Mouse (Mus musculus): Measurements from ENCODE around the gene Ly6g6f. TPM values are rescaled to one million over a fixed set of nuclear protein-coding genes. Genes with fewer than 3 reads are reported as not detected.
"Not testable (repeated sequence)": the region's sequence is repeated elsewhere in the genome, so short reads cannot be mapped to it uniquely, and the experiment has no call there.

Gene Ly6g6f
- polyA plus RNA-seq, 1 experiment from 2014 or later: 0.18 TPM

GRCm38 (mm10) chr17:35034896-35035295, 50.5 kb downstream of the Ly6g6f start:
- Histone ChIP-seq H3K9me3 (no peaks in the 10 kb centered on the region), H3K9ac (no peak overlapping the region), H3K4me3 (no peak overlapping the region), H3K4me1 (peaks cover 1% of the 10 kb centered on the region), H3K27me3 (no peaks in the 10 kb centered on the region), H3K36me3 (no peaks in the 10 kb centered on the region), H3K4me2 (no peak overlapping the region), H3K27ac (no peak overlapping the region)
- 65% methylated on average over 6 of the region's 6 CpGs for WGBS
- ATAC-seq (ENCODE audit: insufficient number of reproducible peaks, insufficient read depth, low FRiP score, low TSS enrichment, low read depth): no peak

- WGBS: 65% methylated on average over 1 of the region's 1 CpGs
- H3K4me3 ChIP-seq; H3K4me2 ChIP-seq; H3K9ac ChIP-seq; ATAC-seq (ENCODE audit: insufficient number of reproducible peaks, insufficient read depth, low FRiP score, low TSS enrichment, low read depth); H3K4me1 ChIP-seq; H3K27me3 ChIP-seq; H3K27ac ChIP-seq; H3K9me3 ChIP-seq; H3K36me3 ChIP-seq: not testable (repeated sequence)
Observed at GRCm38 (mm10) chr17:35033703-35034102, 51.7 kb downstream of the Ly6g6f start.

GRCm38 (mm10) chr17:35032323-35032870, 53.0 kb downstream of the Ly6g6f start:
- Histone ChIP-seq H3K9me3 (no peaks in the 10 kb centered on the region), H3K27me3 (no peaks in the 10 kb centered on the region), H3K4me3 (no peak overlapping the region), H3K36me3 (no peaks in the 10 kb centered on the region), H3K27ac (no peak overlapping the region), H3K9ac (no peak overlapping the region), H3K4me2 (no peak overlapping the region), H3K4me1 (peaks cover 12% of the 10 kb centered on the region)
- no peak for ATAC-seq (ENCODE audit: insufficient number of reproducible peaks, insufficient read depth, low FRiP score, low TSS enrichment, low read depth)
- WGBS: 73% methylated on average over 8 of the region's 8 CpGs

- Histone ChIP-seq H3K9ac (no peak overlapping the region), H3K9me3 (no peaks in the 10 kb centered on the region), H3K27ac (no peak overlapping the region), H3K27me3 (no peaks in the 10 kb centered on the region), H3K4me2 (no peak overlapping the region), H3K36me3 (no peaks in the 10 kb centered on the region), H3K4me1 (peaks cover 15% of the 10 kb centered on the region), H3K4me3 (no peak overlapping the region)
- ATAC-seq (ENCODE audit: insufficient number of reproducible peaks, insufficient read depth, low FRiP score, low TSS enrichment, low read depth): no peak
- 93% methylated on average over 7 of the region's 7 CpGs for WGBS
Observed at GRCm38 (mm10) chr17:35031880-35032279, 53.5 kb downstream of the Ly6g6f start.

GRCm38 (mm10) chr17:35031272-35031671, 54.1 kb downstream of the Ly6g6f start:
- H3K27ac ChIP-seq: no peak overlapping the region
- 92% methylated on average over 11 of the region's 11 CpGs for WGBS
- H3K9me3 ChIP-seq: no peaks in the 10 kb centered on the region
- H3K36me3 ChIP-seq: no peaks in the 10 kb centered on the region
- H3K27me3 ChIP-seq: no peaks in the 10 kb centered on the region
- no peak overlapping the region for H3K4me2 ChIP-seq
- peaks cover 20% of the 10 kb centered on the region for H3K4me1 ChIP-seq
- H3K4me3 ChIP-seq: no peak overlapping the region
- no peak for ATAC-seq (ENCODE audit: insufficient number of reproducible peaks, insufficient read depth, low FRiP score, low TSS enrichment, low read depth)
- H3K9ac ChIP-seq: no peak overlapping the region

Other genes starting within 250 kb of the Ly6g6f start
- gene Stk19, start 248.7 kb downstream of the Ly6g6f start, polyA plus RNA-seq (2015; fragmentation: Nextera tagmentation; extraction: Ambion mirVana): 25.4 and 29.4 TPM in 2 replicates
- gene Dxo, start 248.6 kb downstream of the Ly6g6f start, polyA plus RNA-seq (2015; fragmentation: Nextera tagmentation; extraction: Ambion mirVana): 66.3 and 75.1 TPM in 2 replicates
- 52.2 and 55.6 TPM in 2 replicates for gene Skiv2l, start 235.4 kb downstream of the Ly6g6f start, polyA plus RNA-seq (2015; fragmentation: Nextera tagmentation; extraction: Ambion mirVana)
- 119 and 126 TPM in 2 replicates for gene Nelfe, start 235.2 kb downstream of the Ly6g6f start, polyA plus RNA-seq (2015; fragmentation: Nextera tagmentation; extraction: Ambion mirVana)
- 1.6 and 5.7 TPM in 2 replicates for gene Cfb, start 223.1 kb downstream of the Ly6g6f start, polyA plus RNA-seq (2015; fragmentation: Nextera tagmentation; extraction: Ambion mirVana)
- gene Zbtb12, start 206.1 kb downstream of the Ly6g6f start, polyA plus RNA-seq (2015; fragmentation: Nextera tagmentation; extraction: Ambion mirVana): 5.5 and 7.1 TPM in 2 replicates
- gene Gm20547, start 203.6 kb downstream of the Ly6g6f start, polyA plus RNA-seq (2015; fragmentation: Nextera tagmentation; extraction: Ambion mirVana): not detected in 2 replicates
- gene C2, start 187.3 kb downstream of the Ly6g6f start, polyA plus RNA-seq (2015; fragmentation: Nextera tagmentation; extraction: Ambion mirVana): 2.7 and 3.2 TPM in 2 replicates
- gene Ehmt2, start 187.1 kb downstream of the Ly6g6f start, polyA plus RNA-seq (2015; fragmentation: Nextera tagmentation; extraction: Ambion mirVana): 98.5 and 100 TPM in 2 replicates
- 0.24 and 0.83 TPM in 2 replicates for gene Slc44a4, start 171.1 kb downstream of the Ly6g6f start, polyA plus RNA-seq (2015; fragmentation: Nextera tagmentation; extraction: Ambion mirVana)
- gene Neu1, start 154.4 kb downstream of the Ly6g6f start, polyA plus RNA-seq (2015; fragmentation: Nextera tagmentation; extraction: Ambion mirVana): 18.8 and 20.3 TPM in 2 replicates
- 0.53 and 0.87 TPM in 2 replicates for gene Hspa1b, start 126.4 kb downstream of the Ly6g6f start, polyA plus RNA-seq (2015; fragmentation: Nextera tagmentation; extraction: Ambion mirVana)
- not detected in 2 replicates for gene Gm20481, start 115.7 kb downstream of the Ly6g6f start, polyA plus RNA-seq (2015; fragmentation: Nextera tagmentation; extraction: Ambion mirVana)
- gene Hspa1a, start 113.5 kb downstream of the Ly6g6f start, polyA plus RNA-seq (2015; fragmentation: Nextera tagmentation; extraction: Ambion mirVana): 5.8 and 6.1 TPM in 2 replicates
- 0.77 and 0.85 TPM in 2 replicates for gene Hspa1l, start 112.9 kb downstream of the Ly6g6f start, polyA plus RNA-seq (2015; fragmentation: Nextera tagmentation; extraction: Ambion mirVana)
- gene Lsm2, start 103.7 kb downstream of the Ly6g6f start, polyA plus RNA-seq (2015; fragmentation: Nextera tagmentation; extraction: Ambion mirVana): 190 and 227 TPM in 2 replicates
- 102 and 112 TPM in 2 replicates for gene Vars, start 84.6 kb downstream of the Ly6g6f start, polyA plus RNA-seq (2015; fragmentation: Nextera tagmentation; extraction: Ambion mirVana)
- gene Vwa7, start 69.0 kb downstream of the Ly6g6f start, polyA plus RNA-seq (2015; fragmentation: Nextera tagmentation; extraction: Ambion mirVana): 0.33 and 0.38 TPM in 2 replicates
- gene Sapcd1, start 57.6 kb downstream of the Ly6g6f start, polyA plus RNA-seq (2015; fragmentation: Nextera tagmentation; extraction: Ambion mirVana): 14.2 and 19.5 TPM in 2 replicates
- gene Msh5, start 38.9 kb downstream of the Ly6g6f start, polyA plus RNA-seq (2015; fragmentation: Nextera tagmentation; extraction: Ambion mirVana): 3.5 and 3.6 TPM in 2 replicates
- gene Clic1, start 35.6 kb downstream of the Ly6g6f start, polyA plus RNA-seq (2015; fragmentation: Nextera tagmentation; extraction: Ambion mirVana): 243 and 254 TPM in 2 replicates
- 358 and 374 TPM in 2 replicates for gene Ddah2, start 26.6 kb downstream of the Ly6g6f start, polyA plus RNA-seq (2015; fragmentation: Nextera tagmentation; extraction: Ambion mirVana)
- gene Ly6g6c, start 20.2 kb downstream of the Ly6g6f start, polyA plus RNA-seq (2015; fragmentation: Nextera tagmentation; extraction: Ambion mirVana): 0.87 and 1.0 TPM in 2 replicates
- gene Mpig6b, start 19.4 kb downstream of the Ly6g6f start, polyA plus RNA-seq (2015; fragmentation: Nextera tagmentation; extraction: Ambion mirVana): 0.77 and 0.89 TPM in 2 replicates
- gene Ly6g6e, start 8.7 kb downstream of the Ly6g6f start, polyA plus RNA-seq (2015; fragmentation: Nextera tagmentation; extraction: Ambion mirVana): 4.3 and 4.9 TPM in 2 replicates
- gene Ly6g6d, start 7.5 kb downstream of the Ly6g6f start, polyA plus RNA-seq (2015; fragmentation: Nextera tagmentation; extraction: Ambion mirVana): 0.77 and 1.3 TPM in 2 replicates
- gene Abhd16a, start 3.7 kb upstream of the Ly6g6f start, polyA plus RNA-seq (2015; fragmentation: Nextera tagmentation; extraction: Ambion mirVana): 89.6 and 90.1 TPM in 2 replicates
- not detected in 2 replicates for gene Ly6g5c, start 22.7 kb upstream of the Ly6g6f start, polyA plus RNA-seq (2015; fragmentation: Nextera tagmentation; extraction: Ambion mirVana)
- 1.1 and 1.6 TPM in 2 replicates for gene Ly6g5b, start 29.8 kb upstream of the Ly6g6f start, polyA plus RNA-seq (2015; fragmentation: Nextera tagmentation; extraction: Ambion mirVana)
- gene Gpank1, start 35.8 kb upstream of the Ly6g6f start, polyA plus RNA-seq (2015; fragmentation: Nextera tagmentation; extraction: Ambion mirVana): 21.1 and 24.1 TPM in 2 replicates
- gene Csnk2b, start 36.4 kb upstream of the Ly6g6f start, polyA plus RNA-seq (2015; fragmentation: Nextera tagmentation; extraction: Ambion mirVana): 278 and 298 TPM in 2 replicates
- gene D17H6S53E, start 40.8 kb upstream of the Ly6g6f start, polyA plus RNA-seq (2015; fragmentation: Nextera tagmentation; extraction: Ambion mirVana): 10.9 and 12.3 TPM in 2 replicates
- gene Apom, start 46.4 kb upstream of the Ly6g6f start, polyA plus RNA-seq (2015; fragmentation: Nextera tagmentation; extraction: Ambion mirVana): 0.28 and 8.7 TPM in 2 replicates
- 65.1 and 67.8 TPM in 2 replicates for gene Bag6, start 49.6 kb upstream of the Ly6g6f start, polyA plus RNA-seq (2015; fragmentation: Nextera tagmentation; extraction: Ambion mirVana)
- gene Prrc2a, start 79.3 kb upstream of the Ly6g6f start, polyA plus RNA-seq (2015; fragmentation: Nextera tagmentation; extraction: Ambion mirVana): 193 and 244 TPM in 2 replicates
- gene Aif1, start 90.5 kb upstream of the Ly6g6f start, polyA plus RNA-seq (2015; fragmentation: Nextera tagmentation; extraction: Ambion mirVana): 8.1 and 9.8 TPM in 2 replicates
- gene Lst1, start 102.8 kb upstream of the Ly6g6f start, polyA plus RNA-seq (2015; fragmentation: Nextera tagmentation; extraction: Ambion mirVana): 13.1 and 16.1 TPM in 2 replicates
- gene Ltb, start 108.8 kb upstream of the Ly6g6f start, polyA plus RNA-seq (2015; fragmentation: Nextera tagmentation; extraction: Ambion mirVana): 1.8 and 2.1 TPM in 2 replicates
- 0.37 TPM in 1 of 2 replicates, not detected in the other for gene Tnf, start 116.4 kb upstream of the Ly6g6f start, polyA plus RNA-seq (2015; fragmentation: Nextera tagmentation; extraction: Ambion mirVana)
- 0.24 TPM in 1 of 2 replicates, not detected in the other for gene Lta, start 119.7 kb upstream of the Ly6g6f start, polyA plus RNA-seq (2015; fragmentation: Nextera tagmentation; extraction: Ambion mirVana)
- gene Gm16181, start 135.2 kb upstream of the Ly6g6f start, polyA plus RNA-seq (2015; fragmentation: Nextera tagmentation; extraction: Ambion mirVana): not detected in 2 replicates
- gene Atp6v1g2, start 148.1 kb upstream of the Ly6g6f start, polyA plus RNA-seq (2015; fragmentation: Nextera tagmentation; extraction: Ambion mirVana): 3.9 and 4.1 TPM in 2 replicates
- gene Nfkbil1, start 150.2 kb upstream of the Ly6g6f start, polyA plus RNA-seq (2015; fragmentation: Nextera tagmentation; extraction: Ambion mirVana): 10.4 and 12.0 TPM in 2 replicates
- gene Ddx39b, start 156.1 kb upstream of the Ly6g6f start, polyA plus RNA-seq (2015; fragmentation: Nextera tagmentation; extraction: Ambion mirVana): 498 and 543 TPM in 2 replicates
- gene H2-D1, start 177.1 kb upstream of the Ly6g6f start, polyA plus RNA-seq (2015; fragmentation: Nextera tagmentation; extraction: Ambion mirVana): 28.7 and 30.7 TPM in 2 replicates
- gene H2-Q1, start 234.8 kb upstream of the Ly6g6f start, polyA plus RNA-seq (2015; fragmentation: Nextera tagmentation; extraction: Ambion mirVana): not detected in 2 replicates

All from embryonic facial prominence, embryonic 13.5 days (tissue).